Comparison of ENCODE assay signal across 8 mouse cellular contexts in the genomic region with DNA sequence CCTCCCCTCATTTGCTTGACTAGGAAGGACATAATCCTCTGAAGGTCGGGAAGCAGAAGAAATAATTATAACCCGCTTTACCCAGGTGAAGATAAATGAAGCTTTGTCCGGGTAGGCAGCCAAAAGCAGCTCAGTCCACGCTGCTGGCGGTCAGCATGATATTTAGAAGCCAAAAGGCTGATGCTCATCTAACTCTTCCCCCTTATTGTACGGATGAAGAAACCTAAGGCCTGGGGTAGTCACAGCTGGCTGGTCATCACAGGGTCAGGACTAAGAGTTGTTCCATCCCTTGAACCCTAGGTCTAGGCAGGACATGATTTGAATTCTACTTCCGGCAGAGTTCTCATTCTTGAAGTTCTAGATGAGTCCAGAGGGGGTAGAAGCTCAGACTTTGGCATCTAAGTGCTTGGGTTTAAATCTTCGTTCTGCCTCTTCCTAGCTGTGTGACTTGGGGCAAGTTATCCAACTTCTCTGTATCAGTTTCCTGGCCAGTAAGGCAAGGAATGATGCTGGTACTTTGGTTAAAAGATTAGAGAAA. TPM values are rescaled to one million over a fixed set of nuclear protein-coding genes. Genes with fewer than 3 reads are reported as not detected.
DNase-seq lines count a peak whose midpoint lies in the region; ATAC-seq and TF ChIP-seq lines count a peak whose summit lies in the region.

No protein-coding gene starts in this region.

- H3K9me3 ChIP-seq in heart, embryonic 12.5 days (replicated peaks), result no peaks in the 10 kb centered on the region
- no peaks in the 10 kb centered on the region for H3K9me3 ChIP-seq in E14TG2a.4 (ENCODE audit: low read length)
- no peaks in the 10 kb centered on the region for H3K9me3 ChIP-seq in heart, postnatal 0 days (replicated peaks; ENCODE audit: control insufficient read depth, low read length)
- H3K9me3 ChIP-seq in liver, postnatal 0 days (ENCODE audit: low read length), result no peaks in the 10 kb centered on the region

- H3K4me1 ChIP-seq in heart, embryonic 12.5 days (replicated peaks), result peaks cover 50% of the 10 kb centered on the region
- H3K4me1 ChIP-seq in E14TG2a.4 (replicated peaks; ENCODE audit: low read depth, low read length), result peaks cover 91% of the 10 kb centered on the region
- H3K4me1 ChIP-seq in heart, postnatal 0 days (ENCODE audit: control insufficient read depth, insufficient read depth), result peaks cover 40% of the 10 kb centered on the region
- peaks cover 68% of the 10 kb centered on the region for H3K4me1 ChIP-seq in liver, postnatal 0 days (ENCODE audit: insufficient read depth)

- WGBS in heart, embryonic 12.5 days, result 83% methylated on average over 8 of the region's 8 CpGs
- WGBS in heart, postnatal 0 days, result 73% methylated on average over 8 of the region's 8 CpGs
- WGBS in liver, postnatal 0 days (ENCODE audit: insufficient replicate concordance), result 71% methylated on average over 8 of the region's 8 CpGs

- H3K27ac ChIP-seq in heart, embryonic 12.5 days (ENCODE audit: poor library complexity, severe bottlenecking), result no peak overlapping the region
- no peak overlapping the region for H3K27ac ChIP-seq in heart, postnatal 0 days (ENCODE audit: low read depth)
- peak overlapping the region; percentile 87 for H3K27ac ChIP-seq in liver, postnatal 0 days (ENCODE audit: low read depth)

- H3K36me3 ChIP-seq in heart, embryonic 12.5 days, result no peaks in the 10 kb centered on the region
- H3K36me3 ChIP-seq in E14TG2a.4 (ENCODE audit: insufficient read depth, low read length), result 0 out of 2 replicates have a peak, but pooled peaks cover 2% of the 10 kb centered on the region
- no peaks in the 10 kb centered on the region for H3K36me3 ChIP-seq in heart, postnatal 0 days (replicated peaks; ENCODE audit: control insufficient read depth, insufficient read depth, low read length)
- H3K36me3 ChIP-seq in liver, postnatal 0 days (replicated peaks; ENCODE audit: insufficient read depth, low read length), result 0 out of 2 replicates have a peak, but pooled peaks cover 4% of the 10 kb centered on the region

- TF ChIP-seq EP300 in heart, postnatal 0 days (IDR thresholded peaks at IDR 0.05; ENCODE audit: low read depth), result no peak
- TF ChIP-seq EP300 in liver, postnatal 0 days (IDR thresholded peaks at IDR 0.05; ENCODE audit: low read depth), result no peak

- ATAC-seq in heart, embryonic 12.5 days (ENCODE audit: insufficient number of reproducible peaks, low FRiP score), result no peak
- ATAC-seq in heart, postnatal 0 days (ENCODE audit: insufficient read depth, low read depth), result no peak
- ATAC-seq in liver, postnatal 0 days, result no peak
- no peak for ATAC-seq in activated CD4-positive, CD25-positive, alpha-beta regulatory T cell, adult 4 months

- TF ChIP-seq CTCF in E14TG2a.4 (conservative IDR thresholded peaks at IDR 0.05; ENCODE audit: low read length), result no peak
- TF ChIP-seq CTCF in heart, postnatal 0 days (IDR thresholded peaks at IDR 0.05; ENCODE audit: low read depth), result no peak
- no peak for TF ChIP-seq CTCF in liver, postnatal 0 days (IDR thresholded peaks at IDR 0.05; ENCODE audit: low read depth)

- no peak for DNase-seq in heart, adult 9 months (ENCODE audit: low spot score in 2 of 2)
- DNase-seq in heart, postnatal 0 days (ENCODE audit: low spot score), result no peak
- no peak for DNase-seq in liver, postnatal 0 days
- DNase-seq in gastrocnemius, adult 18-20 months (ENCODE audit: low spot score), result no peak
- no peak for DNase-seq in layer of hippocampus, postnatal 25 days (ENCODE audit: extremely low spot score in 1 of 2, low spot score in 1 of 2)

- peak overlapping the region; percentile 91 for H3K4me2 ChIP-seq in heart, embryonic 12.5 days
- H3K4me2 ChIP-seq in heart, postnatal 0 days (ENCODE audit: low read depth, low read length), result peak overlapping the region; percentile 84; the same call in 1 of the 2 replicates
- peak overlapping the region; percentile 87 for H3K4me2 ChIP-seq in liver, postnatal 0 days (ENCODE audit: low read depth, low read length)

- no peaks in the 10 kb centered on the region for H3K27me3 ChIP-seq in heart, embryonic 12.5 days (replicated peaks)
- H3K27me3 ChIP-seq in E14TG2a.4 (ENCODE audit: insufficient read depth, low read length), result no peaks in the 10 kb centered on the region
- H3K27me3 ChIP-seq in heart, postnatal 0 days (ENCODE audit: control insufficient read depth, insufficient read depth, low read length), result no peaks in the 10 kb centered on the region
- no peaks in the 10 kb centered on the region for H3K27me3 ChIP-seq in liver, postnatal 0 days (ENCODE audit: insufficient read depth, low read length)

- H3K9ac ChIP-seq in heart, embryonic 12.5 days, result no peak overlapping the region
- no peak overlapping the region for H3K9ac ChIP-seq in heart, postnatal 0 days (replicated peaks; ENCODE audit: low read depth, low read length)
- H3K9ac ChIP-seq in liver, postnatal 0 days (replicated peaks), result peak overlapping the region; percentile 81

- H3K4me3 ChIP-seq in heart, embryonic 12.5 days, result 0 out of 2 replicates have a peak overlapping the region, but pooled peaks have one; percentile 77
- peak overlapping the region; percentile 96; the same call in 1 of the 2 replicates for H3K4me3 ChIP-seq in E14TG2a.4 (replicated peaks; ENCODE audit: low read length)
- H3K4me3 ChIP-seq in heart, postnatal 0 days (ENCODE audit: low read depth, low read length), result no peak overlapping the region
- peak overlapping the region; percentile 77 for H3K4me3 ChIP-seq in liver, postnatal 0 days (ENCODE audit: low read depth, low read length)

RNA-seq across cellular contexts. Expression of gene Abhd2, which starts 1.5 kb away (rescaled TPM):
- polyA plus RNA-seq in heart, embryonic 12.5 days (2016; fragmentation: Nextera tagmentation; extraction: Ambion mirVana), result 5.6 and 5.8 TPM in 2 replicates
- total RNA-seq in heart, postnatal 0 days (2014; rRNA removed; ENCODE audit: low replicate concordance), result 14.5 and 16.6 TPM in 2 replicates
- 3.4 and 4.2 TPM in 2 replicates for polyA plus RNA-seq in heart, postnatal 0 days (2015; fragmentation: Nextera tagmentation; extraction: Ambion mirVana)
- 38.2 and 49.3 TPM in 2 replicates for polyA plus RNA-seq in liver, postnatal 0 days (2015; fragmentation: Nextera tagmentation; extraction: Ambion mirVana)
- 10 to 100 TPM; 16.9 to 27.7 TPM for polyA plus RNA-seq in activated CD4-positive, CD25-positive, alpha-beta regulatory T cell, adult 4 months (2017; shearing (Covaris generic))
- 1 to 10 TPM; 3.8 to 4.7 TPM for total RNA-seq in gastrocnemius, adult 18-20 months (2021)
- 10 to 100 TPM; 67.1 to 83.8 TPM for total RNA-seq in layer of hippocampus, postnatal 25 days (2021)
